Mouse (Mus musculus): ENCODE measurements around the gene Secisbp2l.

DNA sequence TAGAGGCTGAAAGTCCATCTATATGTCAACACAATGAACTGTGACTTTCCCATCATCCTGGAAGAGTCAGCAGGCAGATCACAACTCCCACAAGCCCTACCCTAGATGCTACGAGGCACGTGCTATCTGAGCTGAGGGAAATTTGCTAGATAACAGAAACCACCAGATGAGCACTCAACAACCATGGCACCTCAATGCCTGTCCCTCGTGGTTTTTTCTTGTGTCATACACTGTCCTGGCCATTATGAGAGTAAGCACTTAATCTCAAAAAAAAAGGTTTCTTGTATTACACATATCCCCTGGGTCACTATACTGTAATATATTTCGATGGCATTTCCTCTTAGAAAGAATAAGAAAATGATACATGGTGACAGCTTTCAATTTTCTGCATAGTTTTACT, 7.8 kb downstream of the Secisbp2l start:
- no peak for TF ChIP-seq CTCF (IDR thresholded peaks at IDR 0.05; ENCODE audit: low read depth)
- no peak for TF ChIP-seq EP300 (IDR thresholded peaks at IDR 0.05; ENCODE audit: low read depth)
